Mouse (Mus musculus): ENCODE measurements around the gene Chtop. TPM values are rescaled to one million over a fixed set of nuclear protein-coding genes. Genes with fewer than 3 reads are reported as not detected.

The Chtop gene
- polyA plus RNA-seq, 1 experiment, result 8.0 TPM

DNA sequence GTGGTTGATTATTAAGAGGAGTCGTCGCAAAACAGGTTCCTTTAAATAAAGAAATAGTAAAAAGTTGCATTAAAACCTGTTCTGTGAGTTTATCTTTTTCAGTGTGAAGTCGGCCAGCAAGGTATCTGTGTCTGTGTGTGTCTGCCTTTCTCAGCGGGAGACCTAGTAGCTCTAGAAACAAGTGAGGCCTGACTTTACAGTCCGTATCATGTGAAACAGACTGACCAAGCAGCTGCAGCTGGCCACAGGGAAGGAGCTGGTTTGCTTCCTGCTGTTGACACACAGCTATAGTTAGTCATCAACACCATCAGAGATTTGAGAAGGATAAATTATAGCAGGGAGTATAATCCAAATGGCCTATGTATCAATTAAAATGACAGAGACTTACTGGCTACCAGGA is 22.4 kb upstream of the Chtop start:
- Histone ChIP-seq H3K4me1 (ENCODE audit: control insufficient read depth) (no peaks in the 10 kb centered on the region), H3K9me3 (ENCODE audit: control insufficient read depth, low read length) (no peaks in the 10 kb centered on the region), H3K27me3 (ENCODE audit: control insufficient read depth) (no peaks in the 10 kb centered on the region), H3K4me3 (replicated peaks) (no peak overlapping the region), H3K36me3 (ENCODE audit: control insufficient read depth) (no peaks in the 10 kb centered on the region)
- no peak for TF ChIP-seq TAL1 (IDR thresholded peaks at IDR 0.05; ENCODE audit: low read length)
- no peak for TF ChIP-seq GATA1 (IDR thresholded peaks at IDR 0.05; ENCODE audit: low read length)

DNA sequence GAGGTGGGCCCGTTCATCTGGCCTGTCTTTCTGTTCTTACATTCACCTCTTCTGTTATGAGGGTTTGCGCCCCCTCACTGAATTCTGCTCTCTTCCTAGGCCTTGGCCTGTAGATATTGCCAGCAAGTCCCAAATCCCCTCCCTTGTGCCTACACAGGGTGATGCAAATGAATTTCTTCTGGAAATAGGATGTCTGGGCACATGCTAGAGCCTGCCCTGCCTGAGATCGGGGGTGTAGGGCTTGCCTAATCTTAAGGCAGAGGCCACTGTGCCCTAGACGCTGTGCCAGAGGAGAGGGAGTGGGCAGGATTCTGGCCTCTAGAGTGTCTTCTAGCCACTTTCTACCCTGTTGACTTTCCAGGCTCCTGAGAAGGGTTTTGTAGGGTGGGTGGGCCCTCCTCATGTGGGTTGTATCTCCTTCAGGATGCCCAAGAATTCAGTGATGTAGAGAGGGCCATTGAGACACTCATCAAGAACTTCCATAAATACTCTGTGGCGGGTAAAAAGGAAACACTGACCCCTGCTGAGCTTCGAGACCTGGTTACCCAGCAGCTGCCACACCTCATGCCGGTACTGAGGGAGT is 18.1 kb upstream of the Chtop start:
- TF ChIP-seq TAL1 (IDR thresholded peaks at IDR 0.05; ENCODE audit: low read length), result no peak
- no peaks in the 10 kb centered on the region; the same call in 1 of the 2 replicates for H3K4me1 ChIP-seq (ENCODE audit: control insufficient read depth)
- no peaks in the 10 kb centered on the region for H3K9me3 ChIP-seq (ENCODE audit: control insufficient read depth, low read length)
- no peak overlapping the region for H3K4me3 ChIP-seq (replicated peaks)
- H3K36me3 ChIP-seq (ENCODE audit: control insufficient read depth), result no peaks in the 10 kb centered on the region
- H3K27me3 ChIP-seq (ENCODE audit: control insufficient read depth), result no peaks in the 10 kb centered on the region

DNA sequence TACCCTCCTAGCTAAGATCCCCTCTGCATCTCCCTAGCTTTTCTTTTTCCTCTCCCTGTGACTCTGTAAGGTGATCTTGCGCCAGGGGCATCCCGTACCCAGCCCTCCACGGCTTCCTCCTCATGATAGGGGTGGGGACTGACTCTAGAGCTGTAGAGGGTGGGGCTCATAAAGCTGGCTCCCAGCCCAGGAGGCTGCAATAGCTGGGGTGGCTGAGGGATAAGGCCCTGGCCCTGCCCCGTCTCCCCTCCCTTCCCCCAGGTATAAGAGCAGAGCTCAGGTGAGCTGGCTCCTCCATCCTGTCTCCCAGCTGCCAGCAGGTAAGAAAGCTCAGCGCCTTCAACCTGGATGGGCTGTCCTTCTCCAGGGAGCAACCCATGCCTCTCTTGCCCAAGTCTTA is 17.3 kb upstream of the Chtop start, which contains the start of gene S100a14:
Gene S100a14, plus strand, starts transcription at position 277 of the 400 bp plus-strand sequence.
- TF ChIP-seq TAL1 (IDR thresholded peaks at IDR 0.05; ENCODE audit: low read length), result no peak
- no peak for TF ChIP-seq GATA1 (IDR thresholded peaks at IDR 0.05; ENCODE audit: low read length)
- Histone ChIP-seq H3K27me3 (ENCODE audit: control insufficient read depth) (no peaks in the 10 kb centered on the region), H3K9me3 (ENCODE audit: control insufficient read depth, low read length) (no peaks in the 10 kb centered on the region), H3K4me1 (ENCODE audit: control insufficient read depth) (no peaks in the 10 kb centered on the region; the same call in 1 of the 2 replicates), H3K36me3 (ENCODE audit: control insufficient read depth) (no peaks in the 10 kb centered on the region), H3K4me3 (replicated peaks) (no peak within 1 kb of the TSS)

DNA sequence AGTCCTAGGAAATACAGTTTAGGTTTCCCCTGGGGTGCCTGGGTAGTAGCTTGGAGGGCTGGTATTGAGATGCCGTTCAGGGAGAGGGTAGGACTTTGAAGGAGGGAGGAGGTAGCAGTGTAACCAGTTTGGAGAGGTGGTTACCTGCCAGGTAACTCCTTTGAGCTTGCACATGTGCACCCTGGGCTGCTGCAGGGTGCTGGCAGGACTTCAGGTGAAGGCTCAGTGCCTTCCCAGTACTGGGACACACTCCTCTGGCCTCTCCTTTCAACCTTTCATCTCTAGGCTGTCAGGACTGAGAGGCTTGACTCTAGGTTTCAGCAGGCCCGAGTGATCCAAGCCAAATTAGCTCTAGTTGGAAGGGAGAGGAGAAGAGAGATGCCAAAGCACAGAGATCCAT is 16.8 kb upstream of the Chtop start:
- Histone ChIP-seq H3K36me3 (ENCODE audit: control insufficient read depth) (no peaks in the 10 kb centered on the region), H3K4me1 (ENCODE audit: control insufficient read depth) (no peaks in the 10 kb centered on the region; the same call in 1 of the 2 replicates), H3K4me3 (replicated peaks) (no peak overlapping the region), H3K9me3 (ENCODE audit: control insufficient read depth, low read length) (no peaks in the 10 kb centered on the region), H3K27me3 (ENCODE audit: control insufficient read depth) (no peaks in the 10 kb centered on the region)
- TF ChIP-seq TAL1 (IDR thresholded peaks at IDR 0.05; ENCODE audit: low read length), result no peak

DNA sequence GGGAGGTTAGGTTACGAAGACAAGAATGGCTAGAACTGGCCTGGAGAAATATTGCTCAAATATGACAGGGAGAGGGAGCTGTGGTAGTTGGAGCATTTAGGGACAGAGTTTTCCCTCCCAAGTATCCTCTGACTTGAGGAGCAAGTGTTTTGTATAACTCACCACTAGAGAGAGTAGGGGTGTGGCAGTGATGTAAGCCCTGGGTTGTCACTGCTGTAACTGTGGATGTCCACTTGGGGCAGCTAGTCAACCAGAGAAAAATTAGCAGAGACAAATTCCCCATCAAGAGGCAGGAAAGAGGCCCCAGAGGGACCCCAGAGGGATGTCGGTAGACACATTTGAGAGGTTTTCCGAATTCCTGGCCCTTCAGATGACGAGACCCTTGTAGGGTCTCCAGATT is 16.1 kb upstream of the Chtop start:
- Histone ChIP-seq H3K4me3 (replicated peaks) (no peak overlapping the region), H3K4me1 (ENCODE audit: control insufficient read depth) (no peaks in the 10 kb centered on the region; the same call in 1 of the 2 replicates), H3K9me3 (ENCODE audit: control insufficient read depth, low read length) (no peaks in the 10 kb centered on the region), H3K36me3 (ENCODE audit: control insufficient read depth) (no peaks in the 10 kb centered on the region), H3K27me3 (ENCODE audit: control insufficient read depth) (no peaks in the 10 kb centered on the region)
- TF ChIP-seq TAL1 (IDR thresholded peaks at IDR 0.05; ENCODE audit: low read length) (no peak), GATA1 (IDR thresholded peaks at IDR 0.05; ENCODE audit: low read length) (no peak)

DNA sequence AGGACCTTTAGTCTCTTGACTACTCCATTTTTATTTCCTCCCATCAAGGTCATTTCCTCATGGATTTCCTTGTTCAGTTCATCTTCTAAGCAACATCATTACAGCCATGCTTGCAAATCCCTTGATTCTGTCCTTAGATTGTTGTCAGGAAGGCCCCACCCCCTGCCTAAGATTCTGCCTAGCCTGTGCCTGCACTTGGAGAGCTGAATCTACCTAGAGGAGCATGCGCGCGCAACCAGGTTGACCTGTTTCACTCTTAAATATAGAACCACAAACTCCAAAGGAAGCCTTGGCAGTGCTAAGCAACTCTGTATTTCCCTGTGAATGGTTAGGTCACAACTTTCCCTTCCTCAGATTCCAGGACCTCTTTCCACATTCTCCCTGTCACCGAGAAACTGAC is 8.4 kb upstream of the Chtop start:
- Histone ChIP-seq H3K4me1 (ENCODE audit: control insufficient read depth) (peaks cover 26% of the 10 kb centered on the region), H3K36me3 (ENCODE audit: control insufficient read depth) (no peaks in the 10 kb centered on the region), H3K9me3 (ENCODE audit: control insufficient read depth, low read length) (no peaks in the 10 kb centered on the region), H3K4me3 (replicated peaks) (no peak overlapping the region), H3K27me3 (ENCODE audit: control insufficient read depth) (peaks cover 12% of the 10 kb centered on the region)
- TF ChIP-seq GATA1 (IDR thresholded peaks at IDR 0.05; ENCODE audit: low read length) (no peak), TAL1 (IDR thresholded peaks at IDR 0.05; ENCODE audit: low read length) (no peak)

DNA sequence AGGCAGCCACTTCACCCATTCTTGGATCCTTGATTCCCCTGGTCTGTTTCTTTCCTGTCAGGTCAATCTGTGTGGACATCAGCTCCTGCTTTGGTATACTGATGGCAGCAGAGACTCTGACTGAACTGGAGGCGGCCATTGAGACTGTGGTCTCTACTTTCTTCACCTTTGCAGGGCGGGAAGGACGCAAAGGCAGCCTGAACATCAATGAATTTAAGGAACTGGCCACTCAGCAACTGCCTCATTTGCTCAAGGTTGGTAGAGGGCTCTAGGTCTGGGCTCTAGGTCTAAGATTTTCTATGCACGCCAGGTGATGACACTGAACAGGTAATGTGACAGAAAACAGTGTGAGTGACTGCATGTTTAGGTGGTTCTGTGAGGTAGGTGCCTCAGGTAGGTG is 6.5 kb upstream of the Chtop start:
- Histone ChIP-seq H3K36me3 (ENCODE audit: control insufficient read depth) (peaks cover 6% of the 10 kb centered on the region), H3K27me3 (ENCODE audit: control insufficient read depth) (peaks cover 12% of the 10 kb centered on the region), H3K4me3 (replicated peaks) (no peak overlapping the region), H3K4me1 (ENCODE audit: control insufficient read depth) (peaks cover 26% of the 10 kb centered on the region), H3K9me3 (ENCODE audit: control insufficient read depth, low read length) (no peaks in the 10 kb centered on the region)
- TF ChIP-seq TAL1 (IDR thresholded peaks at IDR 0.05; ENCODE audit: low read length), result no peak
- TF ChIP-seq GATA1 (IDR thresholded peaks at IDR 0.05; ENCODE audit: low read length), result no peak

DNA sequence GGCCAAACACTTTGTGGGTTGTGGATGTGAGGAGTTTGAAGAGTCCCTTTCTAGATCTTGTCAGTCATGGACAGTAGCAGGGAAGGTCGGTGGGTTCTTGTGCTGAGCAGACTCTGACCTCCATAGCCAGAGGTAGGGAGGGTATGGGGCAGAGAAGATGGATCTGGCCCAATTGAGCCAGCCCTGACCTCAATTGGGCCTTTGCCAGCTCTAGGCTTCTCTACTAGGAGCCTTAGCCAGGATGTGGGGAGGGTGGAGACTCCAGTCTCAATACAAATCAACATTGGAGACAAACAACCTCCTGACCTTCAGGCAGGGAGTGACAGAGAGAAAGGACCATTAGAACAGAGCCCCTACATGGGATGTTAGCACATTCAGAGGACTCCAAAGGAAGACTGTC is 5.9 kb upstream of the Chtop start:
- H3K4me3 ChIP-seq (replicated peaks), result peak overlapping the region; percentile 63
- H3K27me3 ChIP-seq (ENCODE audit: control insufficient read depth), result peaks cover 12% of the 10 kb centered on the region
- TF ChIP-seq TAL1 (IDR thresholded peaks at IDR 0.05; ENCODE audit: low read length), result no peak
- no peaks in the 10 kb centered on the region for H3K9me3 ChIP-seq (ENCODE audit: control insufficient read depth, low read length)
- H3K4me1 ChIP-seq (ENCODE audit: control insufficient read depth), result peaks cover 27% of the 10 kb centered on the region
- H3K36me3 ChIP-seq (ENCODE audit: control insufficient read depth), result peaks cover 6% of the 10 kb centered on the region

DNA sequence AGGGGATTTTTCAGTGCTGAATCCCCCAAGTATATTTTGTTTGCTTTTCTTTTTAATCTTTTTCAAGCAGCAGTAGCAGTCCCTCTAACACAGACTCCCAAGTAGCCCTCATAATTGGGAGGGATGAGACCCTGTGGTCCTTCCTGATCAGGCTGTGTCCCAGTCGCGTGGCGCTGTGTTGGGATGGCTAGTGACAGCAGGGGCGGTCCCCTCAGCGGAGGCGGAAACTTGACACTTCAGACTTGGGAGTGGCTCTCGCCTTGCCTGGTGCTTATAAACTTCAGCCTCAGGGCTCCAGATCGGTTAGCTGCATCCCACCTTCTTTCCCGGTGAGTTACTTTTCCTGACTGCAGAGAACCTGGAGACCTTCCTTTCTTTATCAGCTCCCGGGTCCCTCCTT is 5.4 kb upstream of the Chtop start:
- TF ChIP-seq GATA1 (IDR thresholded peaks at IDR 0.05; ENCODE audit: low read length), result no peak
- no peak for TF ChIP-seq TAL1 (IDR thresholded peaks at IDR 0.05; ENCODE audit: low read length)
- Histone ChIP-seq H3K4me3 (replicated peaks) (peak overlapping the region; percentile 63), H3K27me3 (ENCODE audit: control insufficient read depth) (peaks cover 12% of the 10 kb centered on the region), H3K9me3 (ENCODE audit: control insufficient read depth, low read length) (no peaks in the 10 kb centered on the region), H3K36me3 (ENCODE audit: control insufficient read depth) (peaks cover 6% of the 10 kb centered on the region), H3K4me1 (ENCODE audit: control insufficient read depth) (peaks cover 30% of the 10 kb centered on the region)
